Mouse (Mus musculus): ENCODE measurements around the gene Acsm5. TPM values are rescaled to one million over a fixed set of nuclear protein-coding genes. Genes with fewer than 3 reads are reported as not detected.
"Not testable (repeated sequence)": the region's sequence is repeated elsewhere in the genome, so short reads cannot be mapped to it uniquely, and the experiment has no call there.

Gene Acsm5
- total RNA-seq, 2 experiments from 2014 or later, result 0.16 TPM; not detected in 1

- no peak for DNase-seq
These were observed 31.4 kb downstream of the Acsm5 start for GRCm38 (mm10) chr7:119550471-119551222.

- DNase-seq, result no peak
These were observed 34.8 kb downstream of the Acsm5 start, which contains the start of gene Acsm2 for GRCm38 (mm10) chr7:119554040-119554439. Gene Acsm2 (plus strand): TSS chr7:119554340.

- no peak for DNase-seq
These were observed 40.7 kb downstream of the Acsm5 start for GRCm38 (mm10) chr7:119559789-119560451.

GRCm38 (mm10) chr7:119560452-119560835 lies 41.2 kb downstream of the Acsm5 start:
- DNase-seq, result no peak

- no peak for DNase-seq
These were observed 42.2 kb downstream of the Acsm5 start for GRCm38 (mm10) chr7:119561441-119561840.

GRCm38 (mm10) chr7:119562476-119562875 lies 43.2 kb downstream of the Acsm5 start:
- not testable (repeated sequence) for DNase-seq

- no peak for DNase-seq
These were observed 75.4 kb downstream of the Acsm5 start for GRCm38 (mm10) chr7:119594530-119595107.

Other genes starting within 250 kb of the Acsm5 start
- not detected for gene Gp2, start 60.2 kb upstream of the Acsm5 start, total RNA-seq (2021)
- gene Umod, start 40.2 kb upstream of the Acsm5 start, total RNA-seq (2021), result not detected
- not detected for gene Pdilt, start 4.0 kb downstream of the Acsm5 start, total RNA-seq (2021)
- gene Acsm2, start 34.9 kb downstream of the Acsm5 start, total RNA-seq (2021), result not detected
- not detected for gene Acsm1, start 87.6 kb downstream of the Acsm5 start, total RNA-seq (2021)
- not detected for gene Acsm4, start 170.6 kb downstream of the Acsm5 start, total RNA-seq (2021)
- gene Thumpd1, start 201.3 kb downstream of the Acsm5 start, total RNA-seq (2021), result 10 to 100 TPM; 18.0 to 18.3 TPM
- under 1 TPM in 1 of 2 experiments, not detected in 1; 0.14 TPM for gene Acsm3, start 241.5 kb downstream of the Acsm5 start, total RNA-seq (2021)